Mouse (Mus musculus): Measurements from ENCODE around the gene Txndc5. TPM values are rescaled to one million over a fixed set of nuclear protein-coding genes. Genes with fewer than 3 reads are reported as not detected.

Gene Txndc5
- total and polyA plus RNA-seq, 2 experiments from 2014 or later: 70.4 to 75.0 TPM

DNA sequence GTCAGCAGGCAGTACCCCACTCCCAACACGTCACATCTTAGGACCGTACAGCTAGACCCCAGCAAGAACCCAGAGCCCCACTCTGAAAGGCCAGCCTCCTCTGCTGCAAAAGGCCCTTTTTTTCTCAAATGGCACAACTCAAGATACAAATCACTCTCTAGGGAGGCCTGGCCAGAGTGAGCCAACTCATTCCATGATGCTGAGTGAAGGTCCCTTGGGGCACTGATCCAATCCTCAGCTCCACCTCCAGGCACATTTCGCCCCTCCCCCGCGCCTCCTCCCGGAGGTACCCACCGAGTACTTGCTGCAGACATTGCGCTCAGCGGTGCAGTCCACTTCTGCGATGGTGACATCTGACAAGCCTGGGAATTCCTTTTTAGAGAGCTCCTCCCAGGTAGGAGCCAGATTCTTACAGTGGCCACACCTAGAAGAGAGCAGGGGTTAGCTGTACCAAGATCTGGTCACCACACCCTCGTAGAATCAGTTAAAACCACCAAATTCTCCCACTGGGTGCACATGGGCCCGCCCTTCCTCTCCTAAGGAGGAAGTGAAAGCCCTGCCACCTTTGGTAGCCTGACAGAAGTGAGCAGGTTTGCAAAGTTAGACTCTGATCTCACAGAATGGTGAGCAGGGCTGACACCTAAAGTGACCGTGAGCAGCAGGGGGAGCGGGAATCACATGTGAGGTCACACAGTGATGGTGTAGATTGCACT, 25.3 kb downstream of the Txndc5 start:
- peaks cover 60% of the 10 kb centered on the region for H3K36me3 ChIP-seq (ENCODE audit: insufficient read depth)
- no peak overlapping the region for H3K9ac ChIP-seq
- no peak for TF ChIP-seq CTCF (IDR thresholded peaks at IDR 0.05; ENCODE audit: low read depth)
- no peaks in the 10 kb centered on the region for H3K27me3 ChIP-seq (ENCODE audit: insufficient read depth, low read length)
- H3K27ac ChIP-seq (ENCODE audit: low read depth, low read length): no peak overlapping the region
- no peak overlapping the region for H3K4me2 ChIP-seq (ENCODE audit: low read depth)
- H3K4me3 ChIP-seq (ENCODE audit: low read depth, low read length): no peak overlapping the region
- H3K9me3 ChIP-seq (ENCODE audit: low read length): no peaks in the 10 kb centered on the region
- no peaks in the 10 kb centered on the region for H3K4me1 ChIP-seq (ENCODE audit: insufficient read depth)
- ATAC-seq (no peak), DNase-seq (no peak)
- WGBS: 91% methylated on average over 14 of the region's 14 CpGs

DNA sequence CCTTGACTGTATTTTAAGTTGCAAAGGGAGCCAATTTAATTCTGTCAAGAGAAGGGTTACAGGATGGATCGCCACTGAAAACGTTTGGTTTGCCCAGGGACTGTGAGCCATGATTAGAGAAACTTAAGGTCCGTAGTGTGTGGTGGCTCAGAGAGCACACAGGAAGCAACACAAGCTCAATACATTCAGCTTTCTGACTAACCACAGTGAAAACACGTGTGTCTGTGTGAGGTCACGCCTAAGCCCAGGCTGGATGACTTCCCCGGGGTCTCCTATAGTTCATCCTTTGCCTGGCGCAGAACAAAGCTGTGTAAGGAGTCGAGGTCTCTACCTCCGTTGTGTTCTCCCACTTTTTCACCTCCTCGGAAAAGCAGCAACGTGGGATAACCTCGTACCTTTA, 27.3 kb downstream of the Txndc5 start:
- Histone ChIP-seq H3K9ac (no peak overlapping the region), H3K36me3 (ENCODE audit: insufficient read depth) (peaks cover 51% of the 10 kb centered on the region), H3K4me1 (ENCODE audit: insufficient read depth) (no peaks in the 10 kb centered on the region), H3K27me3 (ENCODE audit: insufficient read depth, low read length) (no peaks in the 10 kb centered on the region), H3K9me3 (ENCODE audit: low read length) (no peaks in the 10 kb centered on the region), H3K4me3 (ENCODE audit: low read depth, low read length) (no peak overlapping the region), H3K4me2 (ENCODE audit: low read depth) (no peak overlapping the region), H3K27ac (ENCODE audit: low read depth, low read length) (no peak overlapping the region)
- no peak for TF ChIP-seq CTCF (IDR thresholded peaks at IDR 0.05; ENCODE audit: low read depth)
- no peak for ATAC-seq
- no peak for DNase-seq
- WGBS: 93% methylated on average over 12 of the region's 12 CpGs

DNA sequence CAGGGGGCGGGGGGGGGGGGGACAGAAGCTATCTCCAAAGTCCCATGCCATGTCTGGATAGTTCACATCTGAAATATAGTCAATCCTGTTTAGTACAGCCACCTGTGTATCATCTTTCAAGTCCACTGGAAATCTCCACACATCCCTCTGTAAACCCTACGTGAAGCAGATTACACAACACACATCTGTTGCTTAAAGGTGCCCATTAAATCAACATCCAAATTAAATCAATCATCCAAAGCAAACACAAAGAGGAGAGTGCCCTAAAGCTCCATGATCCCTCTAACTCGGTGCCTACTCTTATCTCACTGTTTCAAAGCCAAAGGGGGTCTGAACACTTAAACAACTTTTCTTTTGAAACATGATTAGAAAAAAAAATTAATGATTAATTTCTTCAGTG, 31.9 kb downstream of the Txndc5 start:
- H3K9me3 ChIP-seq (ENCODE audit: low read length): no peaks in the 10 kb centered on the region
- ATAC-seq: no peak
- H3K9ac ChIP-seq: no peak overlapping the region
- no peak overlapping the region for H3K4me2 ChIP-seq (ENCODE audit: low read depth)
- no peak overlapping the region for H3K27ac ChIP-seq (ENCODE audit: low read depth, low read length)
- H3K36me3 ChIP-seq (ENCODE audit: insufficient read depth): peaks cover 16% of the 10 kb centered on the region; the same call in 1 of the 2 replicates
- no peak for TF ChIP-seq CTCF (IDR thresholded peaks at IDR 0.05; ENCODE audit: low read depth)
- no peaks in the 10 kb centered on the region for H3K4me1 ChIP-seq (ENCODE audit: insufficient read depth)
- WGBS: 65% methylated on average over 3 of the region's 3 CpGs
- no peak for DNase-seq
- no peaks in the 10 kb centered on the region for H3K27me3 ChIP-seq (ENCODE audit: insufficient read depth, low read length)
- no peak overlapping the region for H3K4me3 ChIP-seq (ENCODE audit: low read depth, low read length)

DNA sequence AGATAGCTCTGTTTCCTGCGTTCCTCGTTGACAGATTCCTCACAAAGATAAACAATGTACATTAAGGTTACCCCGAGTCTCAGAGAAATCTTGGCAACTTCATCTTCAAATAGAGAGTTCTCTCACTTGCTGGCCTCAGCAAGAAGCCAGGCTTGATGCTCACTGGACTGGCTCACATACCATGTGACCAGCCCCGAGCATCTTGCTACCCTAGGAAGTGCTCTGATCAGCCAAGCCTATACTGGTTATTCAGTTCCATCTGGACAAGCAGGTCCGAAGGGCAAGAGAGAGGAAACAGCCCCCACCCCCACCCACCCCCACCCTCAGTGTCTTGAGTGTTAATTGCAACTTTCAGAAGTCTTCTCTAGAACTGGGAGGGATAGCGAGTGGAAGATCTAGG, 41.9 kb downstream of the Txndc5 start:
- H3K4me1 ChIP-seq (ENCODE audit: insufficient read depth): no peaks in the 10 kb centered on the region
- H3K9me3 ChIP-seq (ENCODE audit: low read length): no peaks in the 10 kb centered on the region
- TF ChIP-seq CTCF (IDR thresholded peaks at IDR 0.05; ENCODE audit: low read depth): no peak
- H3K4me2 ChIP-seq (ENCODE audit: low read depth): no peak overlapping the region
- no peak for ATAC-seq
- no peak overlapping the region for H3K9ac ChIP-seq
- 88% methylated on average over 6 of the region's 6 CpGs for WGBS
- H3K36me3 ChIP-seq (ENCODE audit: insufficient read depth): no peaks in the 10 kb centered on the region
- H3K27ac ChIP-seq (ENCODE audit: low read depth, low read length): no peak overlapping the region
- H3K4me3 ChIP-seq (ENCODE audit: low read depth, low read length): no peak overlapping the region
- no peak for DNase-seq
- H3K27me3 ChIP-seq (ENCODE audit: insufficient read depth, low read length): no peaks in the 10 kb centered on the region

DNA sequence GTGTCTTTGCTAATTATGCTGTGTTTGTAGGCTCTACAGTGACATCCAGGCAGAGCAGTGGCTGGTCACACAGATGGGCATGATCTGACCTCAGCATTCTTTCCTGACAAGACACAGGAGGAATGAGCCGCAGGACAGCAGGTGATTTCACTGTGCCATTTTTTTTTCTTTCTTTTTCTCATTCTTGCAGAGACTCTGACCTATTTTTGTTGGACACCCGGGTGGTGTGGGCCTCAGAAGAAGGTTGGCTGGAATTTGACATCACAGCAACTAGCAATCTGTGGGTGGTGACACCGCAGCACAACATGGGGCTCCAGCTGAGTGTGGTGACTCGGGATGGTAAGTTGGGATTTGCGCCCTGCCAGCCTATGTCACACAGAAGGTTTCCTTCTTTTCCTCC, 43.9 kb downstream of the Txndc5 start:
- H3K36me3 ChIP-seq (ENCODE audit: insufficient read depth): no peaks in the 10 kb centered on the region
- DNase-seq: no peak
- H3K4me1 ChIP-seq (ENCODE audit: insufficient read depth): no peaks in the 10 kb centered on the region

GRCm38 (mm10) chr13:38481021-38481420, 47.6 kb downstream of the Txndc5 start:
- no peak overlapping the region for H3K4me3 ChIP-seq (ENCODE audit: low read depth, low read length)
- 81% methylated on average over 7 of the region's 7 CpGs for WGBS
- no peak for DNase-seq

More for the DNA sequence above, 43.9 kb downstream of the Txndc5 start:
- Histone ChIP-seq H3K27ac (ENCODE audit: low read depth, low read length) (no peak overlapping the region), H3K9me3 (ENCODE audit: low read length) (no peaks in the 10 kb centered on the region), H3K4me3 (ENCODE audit: low read depth, low read length) (no peak overlapping the region), H3K27me3 (ENCODE audit: insufficient read depth, low read length) (no peaks in the 10 kb centered on the region), H3K4me2 (ENCODE audit: low read depth) (no peak overlapping the region), H3K9ac (no peak overlapping the region)
- WGBS: 76% methylated on average over 5 of the region's 5 CpGs
- TF ChIP-seq CTCF (IDR thresholded peaks at IDR 0.05; ENCODE audit: low read depth): no peak
- no peak for ATAC-seq

DNA sequence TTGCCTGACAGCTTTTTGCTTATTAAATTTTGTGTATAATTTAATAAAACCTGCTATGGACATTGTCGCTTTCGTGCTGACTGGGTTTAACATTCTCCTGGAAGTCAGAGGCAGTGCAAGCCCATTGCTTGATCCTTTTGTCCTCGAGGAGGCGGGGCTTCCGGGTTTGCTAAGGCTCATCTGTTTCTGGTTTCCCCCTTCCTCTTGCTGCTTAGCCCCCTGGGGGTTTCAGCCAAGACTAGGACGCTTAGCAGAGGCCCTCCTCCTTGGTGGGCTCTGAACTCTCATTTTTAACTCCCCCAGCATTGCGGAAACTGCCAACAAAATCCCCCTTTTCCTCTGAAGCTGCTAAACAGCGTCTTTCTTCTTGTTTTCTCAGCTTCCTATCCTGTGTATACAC, 51.7 kb downstream of the Txndc5 start:
- Histone ChIP-seq H3K4me1 (ENCODE audit: insufficient read depth) (no peaks in the 10 kb centered on the region), H3K9me3 (ENCODE audit: low read length) (no peaks in the 10 kb centered on the region), H3K36me3 (ENCODE audit: insufficient read depth) (no peaks in the 10 kb centered on the region), H3K4me3 (ENCODE audit: low read depth, low read length) (no peak overlapping the region), H3K9ac (no peak overlapping the region), H3K27ac (ENCODE audit: low read depth, low read length) (no peak overlapping the region), H3K27me3 (ENCODE audit: insufficient read depth, low read length) (no peaks in the 10 kb centered on the region), H3K4me2 (ENCODE audit: low read depth) (no peak overlapping the region)
- WGBS: 28% methylated on average over 8 of the region's 8 CpGs
- ATAC-seq (no peak), DNase-seq (no peak)
- no peak for TF ChIP-seq CTCF (IDR thresholded peaks at IDR 0.05; ENCODE audit: low read depth)

More at GRCm38 (mm10) chr13:38481021-38481420, 47.6 kb downstream of the Txndc5 start:
- H3K27ac ChIP-seq (ENCODE audit: low read depth, low read length): no peak overlapping the region
- H3K4me1 ChIP-seq (ENCODE audit: insufficient read depth): no peaks in the 10 kb centered on the region
- H3K9me3 ChIP-seq (ENCODE audit: low read length): no peaks in the 10 kb centered on the region
- H3K36me3 ChIP-seq (ENCODE audit: insufficient read depth): no peaks in the 10 kb centered on the region
- H3K9ac ChIP-seq: no peak overlapping the region
- H3K27me3 ChIP-seq (ENCODE audit: insufficient read depth, low read length): no peaks in the 10 kb centered on the region
- TF ChIP-seq CTCF (IDR thresholded peaks at IDR 0.05; ENCODE audit: low read depth): no peak
- no peak overlapping the region for H3K4me2 ChIP-seq (ENCODE audit: low read depth)
- no peak for ATAC-seq
